Mouse (Mus musculus): ENCODE results near the gene Creg2.

The Creg2 gene

DNA sequence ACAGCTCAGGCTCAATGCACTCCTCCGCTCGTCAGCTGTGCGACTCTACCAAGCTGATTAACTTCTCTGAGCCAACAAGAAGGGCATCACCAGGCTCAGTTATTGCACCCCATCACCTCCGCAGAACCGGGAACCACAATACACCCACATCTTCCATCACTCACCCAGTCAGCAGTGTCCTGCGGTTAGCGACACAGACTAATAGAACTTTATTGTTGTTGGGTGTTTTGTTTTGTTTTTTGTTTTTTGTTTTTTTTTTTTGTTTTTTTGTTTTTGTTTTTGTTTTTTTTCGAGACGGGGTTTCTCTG lies at the start of gene Creg2:
Gene Creg2 (minus strand): TSS at position 234 of the 308 bp plus-strand sequence.
- DNase-seq (ENCODE audit: low read depth, low spot score) = no peak

DNA sequence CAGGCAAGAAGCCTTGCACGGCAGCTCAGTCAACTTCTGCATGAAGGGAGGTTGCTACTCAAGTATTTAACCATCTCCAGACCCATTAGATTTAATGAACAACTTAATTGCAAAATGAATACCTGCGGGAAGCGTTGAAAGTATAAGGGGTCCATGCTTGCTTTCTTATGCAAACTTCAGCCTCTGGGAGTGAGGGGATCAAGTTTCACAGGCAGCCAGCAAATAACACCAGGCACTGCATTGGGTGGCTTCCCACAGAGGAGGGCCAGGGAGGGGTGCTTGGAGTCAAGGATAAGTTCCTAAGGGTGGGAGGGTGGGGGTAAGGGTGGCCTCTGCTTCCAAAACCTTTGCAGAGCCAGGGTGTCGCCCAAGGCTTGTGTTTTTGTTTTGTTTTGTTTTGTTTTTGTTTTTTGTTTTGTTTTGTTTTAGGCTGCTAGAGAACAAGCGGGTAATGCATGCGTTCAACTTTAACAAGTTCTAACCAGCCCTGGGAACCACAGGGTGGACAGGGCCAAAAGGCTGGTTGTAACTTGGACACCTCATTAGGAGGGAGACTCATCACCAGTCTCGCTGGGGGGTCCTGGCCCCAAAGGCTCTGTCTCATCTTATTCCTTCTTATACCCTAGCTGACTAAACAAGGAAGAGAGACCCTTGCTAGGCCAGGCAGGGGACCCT lies 49.5 kb upstream of the Creg2 start:
- Histone ChIP-seq H3K27me3 (ENCODE audit: control insufficient read depth, insufficient read depth, low read length, poor library complexity, severe bottlenecking) (no peaks in the 10 kb centered on the region), H3K36me3 (ENCODE audit: control insufficient read depth, insufficient read depth, low read length, poor library complexity, severe bottlenecking) (no peaks in the 10 kb centered on the region)
- no peak for DNase-seq (ENCODE audit: low read depth, low spot score)

More for the DNA sequence above, at the start of gene Creg2:
- H3K36me3 ChIP-seq (ENCODE audit: control insufficient read depth, insufficient read depth, low read length, poor library complexity, severe bottlenecking) = no peaks in the 10 kb centered on the region
- no peaks in the 10 kb centered on the region; the same call in 1 of the 2 replicates for H3K27me3 ChIP-seq (ENCODE audit: control insufficient read depth, insufficient read depth, low read length, poor library complexity, severe bottlenecking)

DNA sequence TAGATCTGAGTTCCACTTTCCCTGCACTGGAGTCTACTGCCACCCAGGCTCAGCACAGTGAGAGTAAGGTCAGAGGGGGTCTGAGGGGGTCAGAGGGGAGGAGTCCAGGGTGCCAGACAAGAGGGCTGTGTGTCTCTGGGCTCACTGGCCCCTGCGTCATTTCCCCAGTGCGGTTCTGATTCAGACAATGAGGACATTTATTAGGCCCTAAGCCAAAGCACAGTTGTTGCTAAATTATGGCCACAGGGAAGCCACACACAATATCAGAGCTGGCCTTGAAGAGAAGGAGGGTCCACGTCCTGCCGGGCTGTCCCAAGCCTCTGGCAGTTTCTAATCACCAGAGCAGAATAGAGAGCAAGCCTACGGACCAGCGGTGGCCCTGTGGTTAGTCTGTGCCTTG lies 47.2 kb upstream of the Creg2 start:
- no peak for DNase-seq (ENCODE audit: low read depth, low spot score)
- no peaks in the 10 kb centered on the region for H3K27me3 ChIP-seq (ENCODE audit: control insufficient read depth, insufficient read depth, low read length, poor library complexity, severe bottlenecking)
- H3K36me3 ChIP-seq (ENCODE audit: control insufficient read depth, insufficient read depth, low read length, poor library complexity, severe bottlenecking) = no peaks in the 10 kb centered on the region

DNA sequence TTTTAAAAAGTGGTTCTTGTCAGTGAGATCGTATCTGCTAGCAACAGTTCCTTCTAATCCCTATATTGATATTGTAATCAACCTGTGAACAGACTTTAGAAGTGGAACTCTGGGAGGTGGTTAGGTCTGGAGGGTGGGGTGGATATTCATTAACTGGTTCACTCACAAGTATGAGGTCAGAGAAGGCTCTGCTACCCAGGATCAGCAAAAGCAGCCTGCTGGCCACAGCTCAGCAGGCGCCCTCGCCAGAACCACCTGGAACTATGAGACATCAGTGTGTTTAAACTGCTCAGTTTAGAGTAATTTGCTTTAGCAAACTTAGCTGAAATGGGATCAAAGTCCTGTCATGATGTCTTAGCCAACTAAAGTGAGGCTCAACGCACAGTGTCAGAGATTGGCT lies 43.9 kb upstream of the Creg2 start:
- DNase-seq (ENCODE audit: low read depth, low spot score) = no peak
- Histone ChIP-seq H3K27me3 (ENCODE audit: control insufficient read depth, insufficient read depth, low read length, poor library complexity, severe bottlenecking) (no peaks in the 10 kb centered on the region), H3K36me3 (ENCODE audit: control insufficient read depth, insufficient read depth, low read length, poor library complexity, severe bottlenecking) (no peaks in the 10 kb centered on the region)

DNA sequence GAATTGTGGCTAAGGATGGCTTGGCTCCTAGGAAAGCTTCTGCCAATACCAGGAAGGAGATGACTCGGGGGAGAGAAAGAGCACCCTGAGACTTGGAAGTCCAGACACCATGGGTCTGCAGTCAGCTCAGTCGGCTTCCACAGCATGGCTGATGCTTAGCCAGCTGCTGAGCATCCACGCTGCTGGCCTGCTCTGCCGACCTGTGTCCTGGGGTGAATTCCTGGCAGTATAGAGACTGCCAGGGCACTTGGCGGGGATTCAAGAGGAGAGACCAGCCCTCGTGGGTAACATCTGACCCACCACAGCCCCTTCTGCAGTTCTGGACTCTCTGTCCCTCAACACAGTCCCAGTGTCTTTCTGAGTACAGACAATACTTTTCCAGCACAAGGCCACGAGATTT lies 43.5 kb upstream of the Creg2 start:
- H3K36me3 ChIP-seq (ENCODE audit: control insufficient read depth, insufficient read depth, low read length, poor library complexity, severe bottlenecking) = no peaks in the 10 kb centered on the region
- no peaks in the 10 kb centered on the region for H3K27me3 ChIP-seq (ENCODE audit: control insufficient read depth, insufficient read depth, low read length, poor library complexity, severe bottlenecking)
- no peak for DNase-seq (ENCODE audit: low read depth, low spot score)

DNA sequence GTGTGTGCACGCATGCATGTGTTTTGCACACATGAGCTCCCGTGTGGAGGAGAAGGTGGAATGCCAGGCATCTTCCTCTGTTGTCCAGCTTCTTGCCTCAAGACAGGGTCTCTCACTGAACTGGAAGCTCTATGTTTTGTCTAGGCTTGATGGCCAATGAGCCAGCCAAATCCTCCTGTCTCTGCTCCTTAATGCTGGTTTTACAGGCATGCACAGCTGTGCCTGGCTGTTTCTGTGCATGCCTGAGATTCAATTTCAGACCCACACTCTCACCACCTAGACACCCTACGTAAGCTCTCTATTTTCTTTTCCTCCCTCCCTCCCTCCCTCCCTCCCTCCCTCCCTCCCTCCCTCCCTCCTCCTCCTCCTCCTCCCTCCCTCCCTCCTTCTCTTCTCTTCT lies 40.7 kb upstream of the Creg2 start:
- H3K36me3 ChIP-seq (ENCODE audit: control insufficient read depth, insufficient read depth, low read length, poor library complexity, severe bottlenecking) = no peaks in the 10 kb centered on the region
- H3K27me3 ChIP-seq (ENCODE audit: control insufficient read depth, insufficient read depth, low read length, poor library complexity, severe bottlenecking) = no peaks in the 10 kb centered on the region
- DNase-seq (ENCODE audit: low read depth, low spot score) = no peak

DNA sequence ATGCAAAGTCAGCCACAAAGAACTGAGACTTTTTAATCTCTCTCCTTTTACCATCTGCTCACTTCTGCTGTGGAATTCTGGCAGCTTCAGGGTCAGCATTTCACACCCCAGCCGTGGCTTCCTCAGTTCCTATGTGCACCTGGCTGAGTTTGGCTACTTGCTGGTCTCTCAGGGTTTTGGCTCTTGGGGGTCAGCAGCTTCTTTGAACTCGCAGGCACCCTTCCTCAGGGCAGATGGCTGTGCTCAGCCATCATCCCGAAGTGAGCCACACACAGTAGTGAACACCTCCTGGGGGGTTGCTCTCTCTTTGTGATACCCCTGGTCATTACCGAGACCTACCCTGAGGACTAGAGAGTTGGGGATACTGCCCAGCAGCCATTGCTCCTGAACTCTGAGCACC lies 39.8 kb upstream of the Creg2 start:
- no peak for DNase-seq (ENCODE audit: low read depth, low spot score)
- Histone ChIP-seq H3K27me3 (ENCODE audit: control insufficient read depth, insufficient read depth, low read length, poor library complexity, severe bottlenecking) (no peaks in the 10 kb centered on the region), H3K36me3 (ENCODE audit: control insufficient read depth, insufficient read depth, low read length, poor library complexity, severe bottlenecking) (no peaks in the 10 kb centered on the region)

DNA sequence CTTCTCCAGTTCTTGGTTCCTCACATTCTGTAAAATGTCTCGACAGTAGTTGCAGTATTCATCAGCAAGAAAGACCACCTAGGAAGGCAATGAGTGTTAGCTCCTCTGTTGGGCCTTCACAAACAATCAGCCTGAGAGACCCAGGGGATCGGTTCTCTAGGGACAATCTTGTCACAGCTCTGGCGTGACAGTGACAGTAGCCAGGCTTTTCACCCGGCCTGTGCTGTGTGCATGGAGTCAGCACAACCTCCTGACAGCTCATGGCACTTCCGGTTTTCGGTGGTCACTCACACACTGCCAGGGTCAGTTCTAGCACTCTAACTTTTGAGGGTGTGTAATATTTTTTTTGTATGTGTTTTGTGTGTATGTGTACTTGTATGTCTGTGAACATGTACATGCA lies 37.3 kb upstream of the Creg2 start:
- Histone ChIP-seq H3K36me3 (ENCODE audit: control insufficient read depth, insufficient read depth, low read length, poor library complexity, severe bottlenecking) (no peaks in the 10 kb centered on the region), H3K27me3 (ENCODE audit: control insufficient read depth, insufficient read depth, low read length, poor library complexity, severe bottlenecking) (no peaks in the 10 kb centered on the region)
- no peak for DNase-seq (ENCODE audit: low read depth, low spot score)

DNA sequence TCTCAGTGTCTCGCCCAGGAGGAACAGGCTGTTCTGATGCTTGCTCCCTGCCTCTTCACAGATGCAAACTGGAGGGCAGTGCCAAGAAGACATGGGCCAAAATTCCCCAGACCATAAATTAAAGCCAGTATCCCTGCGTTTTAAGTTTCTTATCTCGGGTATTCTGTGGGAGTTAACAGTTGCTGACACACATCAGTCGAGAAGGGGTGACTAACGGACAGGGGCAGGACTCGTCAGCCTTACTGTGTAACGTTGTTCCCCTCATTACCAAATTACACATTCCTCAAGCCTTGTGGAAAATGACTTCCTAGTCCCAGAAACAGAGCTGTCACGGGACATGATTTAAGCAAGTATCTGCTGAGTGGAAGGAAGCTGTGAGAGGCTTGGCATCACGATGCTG lies 36.0 kb upstream of the Creg2 start:
- no peaks in the 10 kb centered on the region for H3K36me3 ChIP-seq (ENCODE audit: control insufficient read depth, insufficient read depth, low read length, poor library complexity, severe bottlenecking)
- no peak for DNase-seq (ENCODE audit: low read depth, low spot score)

DNA sequence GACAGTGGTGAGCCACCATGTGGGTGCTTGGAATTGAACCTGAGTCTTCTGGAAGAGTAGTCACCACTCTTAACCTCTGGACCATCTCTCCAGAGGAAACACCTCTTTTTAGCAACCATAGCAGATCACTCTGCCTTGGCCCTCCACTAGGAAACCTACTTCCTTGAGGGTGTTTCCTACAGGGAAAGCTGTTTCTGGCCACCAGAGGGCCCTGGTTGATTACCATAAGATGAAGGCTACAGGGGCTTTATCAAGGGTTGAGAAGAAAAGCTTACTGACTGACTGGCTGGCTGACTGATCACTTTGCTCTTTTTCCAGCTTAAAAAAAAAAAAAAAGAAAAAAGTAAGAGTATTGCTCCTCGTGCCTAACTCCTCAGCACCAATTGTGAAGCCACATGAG lies 34.6 kb upstream of the Creg2 start:
- Histone ChIP-seq H3K27me3 (ENCODE audit: control insufficient read depth, insufficient read depth, low read length, poor library complexity, severe bottlenecking) (no peaks in the 10 kb centered on the region), H3K36me3 (ENCODE audit: control insufficient read depth, insufficient read depth, low read length, poor library complexity, severe bottlenecking) (no peaks in the 10 kb centered on the region)
- peak; percentile 72 for DNase-seq (ENCODE audit: low read depth, low spot score)

More for the DNA sequence above, 36.0 kb upstream of the Creg2 start:
- no peaks in the 10 kb centered on the region for H3K27me3 ChIP-seq (ENCODE audit: control insufficient read depth, insufficient read depth, low read length, poor library complexity, severe bottlenecking)

DNA sequence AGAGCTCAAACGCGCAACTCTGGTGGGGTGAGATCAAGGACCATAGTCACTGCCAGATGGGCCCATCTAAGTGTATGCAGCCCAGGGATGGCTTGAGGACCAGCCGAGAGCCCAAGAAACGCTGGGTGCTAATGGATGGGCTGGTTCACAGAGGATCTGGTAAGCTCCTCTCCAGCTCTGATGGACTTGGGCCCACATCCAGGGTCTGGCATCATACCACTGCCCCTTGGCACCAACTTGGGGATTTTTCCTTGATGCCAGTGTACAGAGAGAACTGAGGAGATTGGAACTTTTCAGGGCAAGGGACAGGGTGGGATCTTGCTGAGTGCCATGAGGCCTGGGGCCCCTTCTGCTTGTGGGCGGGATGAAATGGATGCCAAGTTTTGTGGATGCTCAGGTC lies 30.4 kb upstream of the Creg2 start:
- no peaks in the 10 kb centered on the region for H3K27me3 ChIP-seq (ENCODE audit: control insufficient read depth, insufficient read depth, low read length, poor library complexity, severe bottlenecking)
- no peak for DNase-seq (ENCODE audit: low read depth, low spot score)
- no peaks in the 10 kb centered on the region for H3K36me3 ChIP-seq (ENCODE audit: control insufficient read depth, insufficient read depth, low read length, poor library complexity, severe bottlenecking)

DNA sequence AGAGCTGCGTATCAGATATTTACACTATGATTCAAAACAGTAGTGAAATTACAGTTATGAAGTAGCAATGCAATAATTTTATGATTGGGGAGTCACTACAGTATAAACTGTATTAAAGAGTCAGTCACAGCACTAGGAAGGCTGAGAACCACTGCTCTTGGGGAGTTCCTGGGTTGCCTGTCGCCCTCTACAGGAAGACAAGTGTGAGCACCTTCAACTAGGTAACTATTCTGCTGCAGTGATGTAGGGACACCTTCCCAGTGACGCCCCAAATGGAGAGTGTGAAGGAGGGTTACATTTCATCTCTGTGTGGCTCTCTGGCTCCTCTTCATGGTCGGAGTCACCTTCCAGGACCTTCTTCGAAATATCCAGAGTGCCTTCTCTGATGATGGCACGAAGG lies 29.3 kb upstream of the Creg2 start:
- Histone ChIP-seq H3K36me3 (ENCODE audit: control insufficient read depth, insufficient read depth, low read length, poor library complexity, severe bottlenecking) (no peaks in the 10 kb centered on the region), H3K27me3 (ENCODE audit: control insufficient read depth, insufficient read depth, low read length, poor library complexity, severe bottlenecking) (no peaks in the 10 kb centered on the region)
- DNase-seq (ENCODE audit: low read depth, low spot score) = peak; percentile 22

DNA sequence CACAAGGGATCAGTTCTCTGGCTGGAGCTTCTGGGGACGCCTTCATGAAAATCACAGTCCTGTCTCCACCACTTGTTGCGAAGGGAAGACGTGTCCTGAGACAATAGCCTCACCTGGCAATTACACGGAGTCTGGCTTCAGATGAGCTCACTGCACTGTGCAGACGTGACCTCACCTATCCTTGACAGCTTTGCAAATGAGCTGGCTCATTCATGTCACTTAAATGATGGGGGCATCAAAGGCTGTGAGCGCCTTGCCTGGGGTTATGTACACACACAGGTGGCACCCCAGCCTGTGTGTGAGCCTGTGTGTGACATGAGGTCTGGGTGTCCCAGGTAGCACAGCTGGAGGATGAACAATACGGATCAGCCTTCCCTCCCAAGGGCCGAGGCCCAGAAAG lies 27.6 kb upstream of the Creg2 start:
- DNase-seq (ENCODE audit: low read depth, low spot score) = no peak
- Histone ChIP-seq H3K27me3 (ENCODE audit: control insufficient read depth, insufficient read depth, low read length, poor library complexity, severe bottlenecking) (no peaks in the 10 kb centered on the region), H3K36me3 (ENCODE audit: control insufficient read depth, insufficient read depth, low read length, poor library complexity, severe bottlenecking) (no peaks in the 10 kb centered on the region)

DNA sequence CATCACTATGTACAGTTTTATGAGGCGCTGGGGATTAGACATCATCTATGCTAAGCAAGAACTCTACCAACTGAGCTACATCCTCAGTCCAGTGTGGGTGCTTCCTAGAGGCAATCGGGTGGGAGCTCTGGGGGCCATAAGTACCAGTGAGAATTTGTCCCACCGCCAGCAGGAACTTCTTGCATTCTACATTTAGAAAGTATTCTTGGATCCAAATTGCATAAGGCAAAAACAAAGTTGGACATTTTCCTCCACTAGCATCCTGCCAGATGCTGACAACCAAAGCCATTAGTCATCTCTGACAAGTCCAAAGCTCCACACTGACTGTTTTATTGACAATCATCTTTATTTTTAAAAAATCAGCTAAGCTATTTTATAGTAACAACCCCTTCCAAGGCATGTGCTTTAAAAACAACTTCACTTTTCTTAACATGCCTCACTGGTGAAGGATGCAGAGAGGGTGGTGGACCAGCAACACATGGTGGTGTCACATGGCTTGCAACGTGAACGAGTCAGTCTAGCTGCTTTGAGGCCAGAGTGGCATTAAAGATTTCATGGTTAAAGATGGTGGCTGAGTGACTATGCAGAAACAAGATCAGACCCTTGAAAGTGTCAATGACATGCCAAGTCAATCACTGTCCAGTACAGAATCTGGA lies 25.1 kb upstream of the Creg2 start:
- Histone ChIP-seq H3K36me3 (ENCODE audit: control insufficient read depth, insufficient read depth, low read length, poor library complexity, severe bottlenecking) (no peaks in the 10 kb centered on the region), H3K27me3 (ENCODE audit: control insufficient read depth, insufficient read depth, low read length, poor library complexity, severe bottlenecking) (no peaks in the 10 kb centered on the region)
- no peak for DNase-seq (ENCODE audit: low read depth, low spot score)

DNA sequence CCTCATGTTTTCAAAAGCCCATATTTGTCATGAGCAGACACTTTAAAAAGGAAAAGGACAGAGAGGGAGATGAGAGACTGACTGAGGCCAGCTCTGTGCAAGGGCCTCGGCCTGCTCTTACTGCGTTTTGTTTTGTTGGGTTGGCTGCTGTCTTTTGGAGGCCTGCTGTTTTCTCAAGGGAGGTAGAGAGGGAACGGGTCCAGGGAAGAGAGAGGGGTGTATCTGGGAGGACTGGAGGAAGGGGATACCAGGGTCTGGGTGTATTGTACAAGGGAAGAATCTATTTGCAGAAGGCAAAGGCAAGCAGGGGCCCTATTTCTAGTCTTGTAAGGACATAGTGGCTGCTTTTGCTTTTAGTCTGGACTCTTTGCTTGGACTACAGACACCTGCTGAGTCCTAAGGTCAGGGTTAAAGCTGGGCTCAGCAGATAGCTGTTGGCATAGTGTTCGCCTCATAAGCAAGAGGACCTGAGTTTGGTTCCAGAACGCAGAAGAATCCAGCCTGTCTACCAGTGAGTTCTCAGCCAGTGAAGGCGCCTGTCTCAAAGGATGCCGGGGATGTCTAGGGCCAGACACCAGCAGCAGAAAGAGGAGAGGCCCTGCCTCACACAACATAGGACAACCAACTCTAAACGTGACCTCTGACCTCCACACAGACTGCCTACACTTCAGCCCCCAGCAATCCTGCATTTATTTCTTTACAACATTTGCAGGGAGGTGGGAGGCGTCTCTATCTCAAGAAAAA lies 21.3 kb upstream of the Creg2 start:
- Histone ChIP-seq H3K27me3 (ENCODE audit: control insufficient read depth, insufficient read depth, low read length, poor library complexity, severe bottlenecking) (no peaks in the 10 kb centered on the region), H3K36me3 (ENCODE audit: control insufficient read depth, insufficient read depth, low read length, poor library complexity, severe bottlenecking) (no peaks in the 10 kb centered on the region)
- no peak for DNase-seq (ENCODE audit: low read depth, low spot score)
